Mouse (Mus musculus): ENCODE results near the gene Dcp1b.
A peak's percentile ranks its signal among the peaks of the same experiment; 100 is the strongest.

Gene Dcp1b

GRCm38 (mm10) chr6:119175078-119175853 lies at the start of gene Dcp1b:
Dcp1b (plus strand) TSS chr6:119175253.
- peak; percentile 93 to 96 for DNase-seq

GRCm38 (mm10) chr6:119126991-119127390 lies 48.1 kb upstream of the Dcp1b start:
- no peak for DNase-seq

GRCm38 (mm10) chr6:119128076-119128475 lies 47.0 kb upstream of the Dcp1b start:
- DNase-seq, result no peak

- no peak for DNase-seq
These were observed 46.5 kb upstream of the Dcp1b start for GRCm38 (mm10) chr6:119128521-119128920.

- DNase-seq, result peak; percentile 67 to 68
These were observed 45.4 kb upstream of the Dcp1b start for GRCm38 (mm10) chr6:119129664-119130063.

- no peak for DNase-seq
These were observed 42.8 kb upstream of the Dcp1b start for GRCm38 (mm10) chr6:119132111-119132735.

GRCm38 (mm10) chr6:119132863-119133262 lies 42.2 kb upstream of the Dcp1b start:
- no peak for DNase-seq

- DNase-seq, result no peak
These were observed 37.3 kb upstream of the Dcp1b start for GRCm38 (mm10) chr6:119137768-119138167.

- DNase-seq, result no peak
These were observed 35.5 kb upstream of the Dcp1b start for GRCm38 (mm10) chr6:119139561-119139960.

- DNase-seq, result no peak
These were observed 29.9 kb upstream of the Dcp1b start for GRCm38 (mm10) chr6:119145109-119145508.

GRCm38 (mm10) chr6:119165677-119166076 lies 9.4 kb upstream of the Dcp1b start:
- DNase-seq, result no peak

GRCm38 (mm10) chr6:119174307-119175074 lies 562 bp upstream of the Dcp1b start:
- DNase-seq, result no peak

- DNase-seq, result no peak
These were observed 1.1 kb downstream of the Dcp1b start for GRCm38 (mm10) chr6:119176103-119176502.

GRCm38 (mm10) chr6:119177101-119177500 lies 2.0 kb downstream of the Dcp1b start:
- no peak for DNase-seq

GRCm38 (mm10) chr6:119180188-119180587 lies 5.1 kb downstream of the Dcp1b start:
- DNase-seq, result no peak

- DNase-seq, result no peak
These were observed 7.2 kb downstream of the Dcp1b start for GRCm38 (mm10) chr6:119182211-119182610.

- no peak for DNase-seq
These were observed 8.7 kb downstream of the Dcp1b start for GRCm38 (mm10) chr6:119183781-119184180.

GRCm38 (mm10) chr6:119186658-119187057 lies 11.6 kb downstream of the Dcp1b start:
- peak; percentile 44 to 50 for DNase-seq

- DNase-seq, result no peak
These were observed 12.6 kb downstream of the Dcp1b start for GRCm38 (mm10) chr6:119187631-119188030.

GRCm38 (mm10) chr6:119191478-119191877 lies 16.4 kb downstream of the Dcp1b start:
- no peak for DNase-seq

GRCm38 (mm10) chr6:119193571-119194154 lies 18.6 kb downstream of the Dcp1b start:
- DNase-seq, result no peak

GRCm38 (mm10) chr6:119194161-119194560 lies 19.1 kb downstream of the Dcp1b start:
- DNase-seq, result no peak

- no peak for DNase-seq
These were observed 19.5 kb downstream of the Dcp1b start for GRCm38 (mm10) chr6:119194601-119195000.

All from kidney, postnatal 4 days (tissue).